Mouse (Mus musculus): Measurements from ENCODE around the gene Crtac1. TPM values are rescaled to one million over a fixed set of nuclear protein-coding genes. Genes with fewer than 3 reads are reported as not detected.

Gene Crtac1
- total and polyA plus RNA-seq, 2 experiments from 2014 or later: 0.36 TPM; not detected in 1

DNA sequence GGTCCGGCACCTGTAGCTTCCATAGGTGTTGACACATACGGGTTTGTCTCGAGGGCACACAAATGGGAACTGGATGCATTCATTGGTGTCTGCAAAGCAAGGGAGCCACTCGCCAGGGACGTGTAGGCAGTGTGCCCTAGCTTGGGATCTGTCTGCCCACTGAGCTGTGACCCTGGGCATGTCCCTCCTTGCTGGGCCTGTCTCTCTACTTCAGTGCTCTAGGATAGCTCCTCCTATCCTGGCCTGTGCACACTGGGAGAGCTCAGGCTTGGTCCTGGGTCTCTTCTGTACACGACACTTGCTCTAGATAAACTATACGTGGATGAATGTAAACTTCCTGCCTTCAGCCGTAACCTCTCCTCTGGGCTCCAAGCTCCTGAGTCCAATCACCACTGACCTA is 147.4 kb downstream of the Crtac1 start:
- H3K9ac ChIP-seq (replicated peaks; ENCODE audit: low read depth, low read length): no peak overlapping the region
- H3K27ac ChIP-seq (ENCODE audit: low read depth): no peak overlapping the region
- H3K36me3 ChIP-seq (replicated peaks; ENCODE audit: control insufficient read depth, insufficient read depth, low read length): no peaks in the 10 kb centered on the region
- no peak for ATAC-seq (ENCODE audit: insufficient read depth, low read depth)
- TF ChIP-seq CTCF (IDR thresholded peaks at IDR 0.05; ENCODE audit: low read depth) (no peak), EP300 (IDR thresholded peaks at IDR 0.05; ENCODE audit: low read depth) (no peak)
- H3K4me1 ChIP-seq (ENCODE audit: control insufficient read depth, insufficient read depth): no peaks in the 10 kb centered on the region
- no peak for DNase-seq (ENCODE audit: low spot score)
- no peaks in the 10 kb centered on the region for H3K27me3 ChIP-seq (ENCODE audit: control insufficient read depth, insufficient read depth, low read length)
- H3K4me2 ChIP-seq (ENCODE audit: low read depth, low read length): no peak overlapping the region
- no peaks in the 10 kb centered on the region for H3K9me3 ChIP-seq (replicated peaks; ENCODE audit: control insufficient read depth, low read length)
- no peak overlapping the region for H3K4me3 ChIP-seq (ENCODE audit: low read depth, low read length)
- WGBS: 70% methylated on average over 8 of the region's 8 CpGs

DNA sequence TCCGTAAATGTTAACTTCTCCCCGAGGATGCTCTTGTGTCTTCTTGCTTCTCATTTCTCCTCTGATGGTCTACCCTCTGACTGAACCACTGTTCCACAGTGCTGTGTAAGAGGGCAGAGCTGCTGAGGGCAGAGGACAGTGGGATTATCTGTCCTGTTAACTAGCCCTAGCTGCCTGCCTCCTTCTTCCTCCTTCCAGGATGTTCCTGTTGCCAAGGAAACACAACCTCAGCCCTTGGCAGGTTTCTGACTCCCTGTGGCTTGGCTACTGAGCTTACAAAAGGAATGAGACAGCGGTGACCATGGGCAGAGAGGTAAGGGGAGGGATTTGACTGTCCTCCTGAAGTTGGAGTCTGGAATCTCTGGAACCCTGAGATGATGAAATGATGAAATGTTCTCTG is 152.0 kb downstream of the Crtac1 start:
- H3K9ac ChIP-seq (replicated peaks; ENCODE audit: low read depth, low read length): no peak overlapping the region
- H3K4me1 ChIP-seq (ENCODE audit: control insufficient read depth, insufficient read depth): no peaks in the 10 kb centered on the region
- H3K4me3 ChIP-seq (ENCODE audit: low read depth, low read length): no peak overlapping the region
- no peaks in the 10 kb centered on the region for H3K9me3 ChIP-seq (replicated peaks; ENCODE audit: control insufficient read depth, low read length)
- no peak for ATAC-seq (ENCODE audit: insufficient read depth, low read depth)
- 55% methylated on average over 3 of the region's 3 CpGs for WGBS
- no peak overlapping the region for H3K27ac ChIP-seq (ENCODE audit: low read depth)
- no peaks in the 10 kb centered on the region for H3K27me3 ChIP-seq (ENCODE audit: control insufficient read depth, insufficient read depth, low read length)
- H3K36me3 ChIP-seq (replicated peaks; ENCODE audit: control insufficient read depth, insufficient read depth, low read length): no peaks in the 10 kb centered on the region
- TF ChIP-seq CTCF (IDR thresholded peaks at IDR 0.05; ENCODE audit: low read depth) (no peak), EP300 (IDR thresholded peaks at IDR 0.05; ENCODE audit: low read depth) (no peak)
- H3K4me2 ChIP-seq (ENCODE audit: low read depth, low read length): no peak overlapping the region
- no peak for DNase-seq (ENCODE audit: low spot score)

DNA sequence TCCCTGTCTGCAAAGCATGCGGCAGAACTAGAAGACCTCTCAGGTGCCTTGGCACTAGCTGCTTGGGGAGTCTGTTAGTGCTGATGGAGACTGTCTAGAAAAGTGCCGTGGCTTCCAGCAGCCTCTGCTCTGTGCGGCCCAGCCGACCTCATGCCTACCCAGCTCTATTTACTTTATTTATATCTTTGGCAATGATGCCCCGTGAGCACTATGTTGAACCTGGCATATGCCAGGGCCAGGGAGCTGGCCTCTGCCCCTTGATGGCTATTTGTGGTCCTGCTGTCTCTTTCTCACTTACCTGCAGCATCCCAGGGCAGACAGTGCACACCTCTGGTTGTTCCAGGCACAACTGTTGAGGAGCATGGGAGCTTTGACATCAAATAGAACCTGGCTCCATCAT is 153.1 kb downstream of the Crtac1 start:
- Histone ChIP-seq H3K27ac (ENCODE audit: low read depth) (no peak overlapping the region), H3K4me1 (ENCODE audit: control insufficient read depth, insufficient read depth) (no peaks in the 10 kb centered on the region), H3K4me3 (ENCODE audit: low read depth, low read length) (no peak overlapping the region), H3K27me3 (ENCODE audit: control insufficient read depth, insufficient read depth, low read length) (no peaks in the 10 kb centered on the region), H3K9me3 (replicated peaks; ENCODE audit: control insufficient read depth, low read length) (no peaks in the 10 kb centered on the region), H3K36me3 (replicated peaks; ENCODE audit: control insufficient read depth, insufficient read depth, low read length) (no peaks in the 10 kb centered on the region), H3K4me2 (ENCODE audit: low read depth, low read length) (no peak overlapping the region), H3K9ac (replicated peaks; ENCODE audit: low read depth, low read length) (no peak overlapping the region)
- ATAC-seq (ENCODE audit: insufficient read depth, low read depth): no peak
- no peak for TF ChIP-seq CTCF (IDR thresholded peaks at IDR 0.05; ENCODE audit: low read depth)
- DNase-seq (ENCODE audit: low spot score): no peak
- WGBS: 67% methylated on average over 5 of the region's 5 CpGs

DNA sequence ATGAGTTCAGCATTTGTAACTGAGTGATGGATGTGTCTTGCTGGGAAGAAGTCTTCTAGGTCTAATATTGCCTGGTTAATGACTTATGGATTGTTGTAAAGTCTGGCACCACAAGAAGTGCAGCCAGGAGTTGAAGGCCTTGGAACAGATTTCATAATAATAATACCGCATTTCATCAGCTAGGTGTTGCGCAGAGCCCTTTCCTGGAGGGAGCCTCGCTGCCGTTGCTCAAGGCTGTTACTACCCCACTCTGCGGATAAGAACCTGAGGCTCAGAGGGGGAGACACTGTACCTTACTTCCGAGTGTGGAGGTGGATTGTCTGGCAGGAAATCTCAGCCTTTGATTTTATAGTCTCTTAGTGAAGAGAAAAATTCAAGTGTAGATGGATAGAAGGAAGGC is 154.3 kb downstream of the Crtac1 start:
- Histone ChIP-seq H3K9me3 (replicated peaks; ENCODE audit: control insufficient read depth, low read length) (no peaks in the 10 kb centered on the region), H3K36me3 (replicated peaks; ENCODE audit: control insufficient read depth, insufficient read depth, low read length) (no peaks in the 10 kb centered on the region)
- 80% methylated on average over 6 of the region's 6 CpGs for WGBS

DNA sequence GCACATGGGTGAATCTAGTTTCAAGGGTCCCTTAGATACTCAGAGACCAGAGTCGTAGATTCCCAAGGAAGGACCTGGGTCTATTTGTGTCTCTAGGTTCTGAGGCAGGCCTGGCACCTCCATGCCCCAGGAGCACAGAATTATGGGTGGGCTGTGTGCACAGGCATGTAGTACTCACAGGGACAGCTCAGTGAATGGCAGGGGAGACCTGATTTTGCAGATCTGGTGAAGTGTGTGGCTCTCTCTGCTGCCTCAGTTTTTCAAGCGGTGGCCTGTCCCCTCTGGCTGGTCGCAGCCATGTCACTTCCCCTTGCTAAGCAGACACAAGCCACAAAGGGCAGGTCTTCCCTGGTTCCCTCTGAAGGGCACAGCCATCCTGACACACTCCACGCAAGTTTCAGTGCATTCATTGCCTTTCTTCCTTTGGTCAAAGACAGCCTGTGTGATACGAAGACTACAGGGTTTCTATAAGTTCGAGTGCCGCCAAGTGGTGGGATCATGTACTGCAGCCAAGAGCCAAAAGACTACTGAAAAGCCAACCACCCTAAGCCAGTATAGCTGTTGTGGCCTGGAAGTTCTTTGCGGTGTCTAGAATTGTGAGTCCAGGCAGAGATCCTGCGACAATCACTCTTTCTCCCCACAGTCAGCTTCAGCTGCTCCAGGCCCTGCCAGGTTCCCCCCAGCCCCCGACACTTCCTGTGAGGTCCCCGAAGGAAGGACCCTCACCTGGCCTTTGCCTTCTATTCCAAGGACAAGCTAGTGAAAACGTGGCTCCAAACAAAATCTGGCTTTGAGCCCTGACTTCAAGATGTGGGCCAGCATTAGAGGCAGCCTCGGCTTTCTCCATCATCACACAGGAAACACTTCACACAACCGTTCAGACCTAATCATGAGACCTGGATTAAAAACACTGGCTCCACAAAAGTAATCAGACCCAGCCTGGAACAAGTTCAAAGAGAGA is 159.3 kb downstream of the Crtac1 start:
- Histone ChIP-seq H3K27ac (ENCODE audit: low read depth) (no peak overlapping the region), H3K9ac (replicated peaks; ENCODE audit: low read depth, low read length) (no peak overlapping the region), H3K4me3 (ENCODE audit: low read depth, low read length) (no peak overlapping the region), H3K4me1 (ENCODE audit: control insufficient read depth, insufficient read depth) (no peaks in the 10 kb centered on the region), H3K9me3 (replicated peaks; ENCODE audit: control insufficient read depth, low read length) (no peaks in the 10 kb centered on the region), H3K4me2 (ENCODE audit: low read depth, low read length) (no peak overlapping the region), H3K27me3 (ENCODE audit: control insufficient read depth, insufficient read depth, low read length) (0 out of 2 replicates have a peak, but pooled peaks cover 7% of the 10 kb centered on the region), H3K36me3 (replicated peaks; ENCODE audit: control insufficient read depth, insufficient read depth, low read length) (no peaks in the 10 kb centered on the region)
- WGBS: 39% methylated on average over 14 of the region's 14 CpGs
- DNase-seq (ENCODE audit: low spot score): peak; percentile 60
- 0 out of 2 replicates have a peak, but pooled peaks have one; percentile 33 for ATAC-seq (ENCODE audit: insufficient read depth, low read depth)
- TF ChIP-seq EP300 (IDR thresholded peaks at IDR 0.05; ENCODE audit: low read depth): no peak
- peak; percentile 94 for TF ChIP-seq CTCF (IDR thresholded peaks at IDR 0.05; ENCODE audit: low read depth)

More for the DNA sequence above, 154.3 kb downstream of the Crtac1 start:
- H3K9ac ChIP-seq (replicated peaks; ENCODE audit: low read depth, low read length): no peak overlapping the region
- no peak overlapping the region for H3K27ac ChIP-seq (ENCODE audit: low read depth)
- ATAC-seq (ENCODE audit: insufficient read depth, low read depth): no peak
- TF ChIP-seq CTCF (IDR thresholded peaks at IDR 0.05; ENCODE audit: low read depth) (no peak), EP300 (IDR thresholded peaks at IDR 0.05; ENCODE audit: low read depth) (no peak)
- H3K27me3 ChIP-seq (ENCODE audit: control insufficient read depth, insufficient read depth, low read length): no peaks in the 10 kb centered on the region
- H3K4me2 ChIP-seq (ENCODE audit: low read depth, low read length): no peak overlapping the region
- no peak for DNase-seq (ENCODE audit: low spot score)
- no peaks in the 10 kb centered on the region for H3K4me1 ChIP-seq (ENCODE audit: control insufficient read depth, insufficient read depth)
- no peak overlapping the region for H3K4me3 ChIP-seq (ENCODE audit: low read depth, low read length)
